Mouse (Mus musculus): ENCODE results near the gene Stard5.

Gene Stard5

DNA sequence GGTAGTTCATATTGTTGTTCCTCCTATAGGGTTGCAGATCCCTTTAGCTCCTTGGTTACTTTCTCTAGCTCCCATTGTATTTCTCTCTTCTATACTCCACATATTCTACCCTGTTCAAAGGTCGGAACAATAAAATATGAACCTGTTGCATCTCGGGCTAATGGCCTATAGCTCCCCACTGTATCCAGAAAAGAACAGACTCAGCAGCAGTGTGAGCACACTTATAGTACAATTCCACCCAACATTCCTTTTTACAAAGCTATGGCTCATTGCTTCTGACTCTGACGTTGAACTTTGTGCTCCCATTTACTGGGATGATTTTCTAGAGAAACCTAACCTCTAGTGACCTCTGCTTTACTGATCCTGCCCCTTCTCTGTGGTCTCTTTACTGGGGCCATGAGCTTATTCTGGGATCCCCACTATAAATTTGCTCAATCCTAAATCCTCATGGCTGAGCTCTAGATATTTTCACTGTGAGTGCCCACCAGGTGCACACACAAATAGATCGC is 34.4 kb downstream of the Stard5 start:
- DNase-seq (ENCODE audit: low spot score) = no peak

DNA sequence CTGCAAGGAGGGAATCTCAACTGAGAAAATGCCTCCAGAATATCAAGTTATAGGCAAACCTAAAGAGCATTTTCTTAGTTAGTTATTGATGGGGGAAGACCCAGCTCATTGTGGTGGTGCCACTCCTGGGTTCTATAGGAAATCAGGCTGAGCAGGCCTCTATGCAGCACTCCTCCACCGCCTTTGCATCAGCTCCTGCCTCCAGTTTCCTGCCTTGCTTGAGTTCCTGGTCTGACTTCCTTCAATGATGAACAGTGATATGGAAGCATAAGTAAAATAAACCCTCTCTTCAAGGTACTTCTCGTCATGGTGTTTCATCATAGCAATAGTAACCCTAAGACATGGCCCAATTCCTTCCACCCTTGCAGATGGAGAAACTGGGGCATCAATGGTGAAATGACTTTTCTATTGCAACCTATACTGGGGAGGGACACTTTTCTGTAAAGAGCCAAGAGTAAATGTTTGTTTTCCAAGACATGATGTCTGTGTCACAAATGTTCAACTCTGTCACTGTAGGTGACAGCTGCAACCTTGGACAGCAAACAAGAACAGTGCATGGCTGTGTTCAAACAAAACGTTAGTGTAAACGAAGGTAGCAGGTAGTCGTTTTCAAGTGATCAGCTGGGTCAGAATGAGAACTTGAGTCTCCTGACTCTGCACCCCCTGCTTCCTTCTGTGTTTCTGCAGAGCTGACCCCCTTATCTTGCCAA is 36.3 kb downstream of the Stard5 start:
- no peak for DNase-seq (ENCODE audit: low spot score)

DNA sequence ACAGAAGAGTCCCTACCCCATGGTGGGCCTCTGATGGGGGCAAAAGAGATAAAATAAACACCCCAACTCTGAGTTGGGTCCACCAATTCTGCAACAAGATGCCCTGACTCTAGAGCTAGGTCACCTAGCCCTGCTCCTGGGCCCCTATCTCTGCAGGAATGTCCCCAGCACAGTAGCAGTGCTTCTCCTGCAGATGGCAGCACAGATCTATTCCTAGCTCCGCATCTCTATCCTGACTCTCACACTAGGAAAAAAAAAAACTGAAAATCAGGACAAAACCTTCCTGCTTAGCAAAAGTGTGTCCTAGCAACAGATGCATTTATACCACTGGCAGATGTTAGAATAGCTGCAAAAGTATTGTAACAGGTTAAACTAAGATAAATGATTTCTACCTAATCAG is 37.0 kb downstream of the Stard5 start:
- peak; percentile 65 for DNase-seq (ENCODE audit: low spot score)

DNA sequence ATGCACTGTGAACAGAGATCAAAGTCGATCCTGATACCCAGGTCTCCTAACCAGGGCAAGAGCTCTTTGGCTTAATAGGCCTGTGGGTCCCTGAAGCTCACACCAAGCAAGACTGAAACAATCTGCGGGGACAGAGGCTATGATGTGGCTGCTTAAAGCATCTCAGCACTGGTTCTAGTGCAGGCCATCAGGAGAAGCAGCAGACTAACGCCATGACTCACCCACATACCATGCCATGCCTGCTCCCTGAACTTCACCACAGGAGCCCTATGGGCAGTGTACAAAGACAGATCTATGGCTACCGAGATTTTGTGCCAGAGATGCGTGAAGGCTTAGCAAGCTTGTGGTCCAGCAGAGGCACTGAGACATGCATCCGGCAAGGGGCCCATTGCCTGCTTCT is 39.8 kb downstream of the Stard5 start:
- DNase-seq (ENCODE audit: low spot score) = no peak

DNA sequence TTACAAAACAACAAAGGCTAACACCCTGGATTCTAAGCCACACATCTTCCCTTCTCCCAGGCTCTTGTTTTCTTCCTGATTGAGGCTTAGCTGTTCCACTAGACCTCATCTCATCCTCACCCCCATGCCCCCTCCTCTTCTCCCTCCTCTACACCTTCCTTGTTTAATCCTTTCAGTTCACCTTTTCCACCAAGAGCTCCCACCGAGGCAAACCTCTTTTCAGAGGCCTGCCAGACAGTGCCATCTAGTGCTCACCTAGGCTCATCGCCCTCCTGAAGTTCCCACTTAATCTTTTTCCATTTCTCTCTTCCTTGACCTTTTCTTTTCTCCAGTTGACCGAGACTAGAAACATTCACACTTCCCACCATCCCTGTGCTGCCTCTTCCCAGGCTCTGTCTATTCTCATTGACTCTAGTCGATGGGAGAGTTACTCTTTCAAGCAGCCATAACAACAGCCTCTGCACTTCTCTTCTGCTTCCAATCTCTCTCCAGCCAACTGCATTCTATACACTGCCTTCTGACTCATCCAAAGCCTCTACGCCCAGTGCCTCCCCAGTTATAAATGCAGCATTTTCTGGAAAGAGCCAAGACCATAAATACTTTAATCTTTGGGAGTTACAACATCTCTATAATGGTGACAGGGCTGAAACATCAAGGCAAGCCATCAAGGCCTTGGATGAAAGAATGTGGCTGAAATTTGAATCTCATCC is 43.9 kb downstream of the Stard5 start:
- peak; percentile 23 for DNase-seq (ENCODE audit: low spot score)

DNA sequence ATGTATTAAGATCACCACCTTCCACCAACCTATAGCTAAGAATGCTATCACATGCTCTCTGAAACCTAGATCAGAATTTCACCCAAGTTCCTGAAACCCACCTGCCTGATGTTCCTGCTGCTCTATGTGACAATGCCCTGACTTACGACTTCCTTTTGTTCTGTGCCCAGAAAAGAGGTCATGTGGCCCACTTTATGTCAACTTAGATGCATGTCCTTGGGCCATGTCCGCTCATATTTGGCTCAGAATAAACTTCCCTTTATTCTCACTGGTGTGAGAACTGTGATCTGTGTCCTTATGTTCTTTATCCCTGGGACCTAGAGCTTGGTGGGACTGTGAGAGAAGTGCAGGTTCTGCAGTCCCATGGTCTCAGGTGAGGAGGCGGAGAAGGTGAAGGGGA is 45.5 kb downstream of the Stard5 start:
- DNase-seq (ENCODE audit: low spot score) = no peak

DNA sequence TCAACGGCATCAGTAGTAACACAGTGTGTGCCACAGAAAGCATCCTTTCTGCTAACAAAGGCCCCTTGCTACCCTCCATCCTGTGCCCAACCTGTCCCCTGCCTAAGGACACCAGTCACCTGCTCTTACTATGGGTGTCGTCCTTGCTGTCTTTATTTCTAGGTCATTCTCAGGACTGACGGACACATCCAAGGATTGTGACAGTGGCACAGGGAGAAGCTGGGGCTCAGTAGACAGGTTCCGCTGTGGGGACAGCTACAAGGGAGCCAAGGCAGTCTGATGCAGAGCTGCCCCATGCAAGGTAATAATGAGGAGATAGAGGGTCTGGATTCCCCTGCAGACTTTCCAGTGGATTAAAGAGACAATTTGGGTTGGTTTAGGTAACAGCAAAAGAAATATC is 46.7 kb downstream of the Stard5 start:
- no peak for DNase-seq (ENCODE audit: low spot score)

DNA sequence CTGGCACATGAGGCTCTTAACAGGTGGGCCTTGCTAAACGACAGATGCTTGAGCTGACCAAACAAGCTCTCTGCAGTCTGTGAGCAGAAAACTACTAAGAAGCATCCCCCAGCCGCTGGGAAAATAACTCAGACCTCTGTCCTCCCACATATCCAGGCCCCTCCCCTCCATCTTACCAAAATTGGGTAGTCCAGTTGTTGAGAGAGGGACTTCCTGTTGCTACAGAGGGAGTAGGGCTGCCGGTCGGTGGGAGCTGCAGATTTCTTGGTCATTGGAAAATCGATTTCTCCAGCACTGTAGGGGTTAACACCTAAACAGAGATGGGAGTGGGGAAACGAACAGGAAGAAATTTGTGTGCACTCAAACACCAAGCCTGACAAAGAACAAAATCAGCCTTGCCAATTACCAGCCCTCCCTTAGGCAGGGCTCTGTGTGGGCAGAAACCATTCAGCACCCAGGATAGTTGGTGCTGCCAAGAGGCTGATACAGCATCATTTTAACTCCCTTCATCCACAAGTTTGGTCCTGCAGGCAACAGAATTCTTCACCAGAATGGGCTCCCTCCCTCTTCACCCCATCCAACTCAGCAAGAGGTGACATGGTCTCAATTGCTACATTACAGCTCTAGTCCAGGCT is 51.0 kb downstream of the Stard5 start:
- DNase-seq (ENCODE audit: low spot score) = no peak

DNA sequence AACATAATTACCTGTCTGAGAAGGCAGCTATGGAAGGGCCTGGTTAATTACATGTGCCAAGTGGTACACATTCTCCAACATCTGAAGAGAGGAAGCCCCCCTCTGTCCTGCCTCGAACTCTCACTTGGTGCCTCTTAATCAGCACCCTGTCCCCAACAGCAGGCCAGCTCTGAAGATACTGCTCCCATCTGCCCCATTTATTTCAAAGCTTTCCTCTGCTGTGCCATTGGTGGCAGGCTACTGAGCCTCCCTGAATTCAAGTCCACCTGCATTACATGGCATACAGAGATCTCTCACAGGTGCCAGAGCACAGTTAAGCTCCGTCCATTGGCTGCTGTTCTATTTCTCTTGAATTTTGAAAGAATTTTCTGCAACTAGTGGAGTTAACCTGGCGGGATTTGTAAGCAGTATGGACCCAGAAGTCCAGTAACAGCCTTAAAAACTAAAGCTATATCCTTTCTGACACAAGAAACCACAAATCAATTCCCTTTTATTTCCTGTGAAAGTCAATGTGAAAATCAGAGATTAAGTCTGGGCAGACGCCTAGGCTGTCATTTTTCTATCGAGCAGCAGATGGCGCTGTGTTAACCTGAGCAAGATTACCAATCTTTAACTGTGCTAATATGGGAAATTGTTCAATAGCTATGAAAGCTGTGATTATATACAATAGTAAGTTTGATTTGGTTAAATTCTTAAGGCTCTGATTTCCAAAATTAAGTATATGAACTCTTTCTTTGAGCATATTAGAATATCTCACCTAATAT is 63.9 kb downstream of the Stard5 start:
- peak; percentile 21 for DNase-seq (ENCODE audit: low spot score)

DNA sequence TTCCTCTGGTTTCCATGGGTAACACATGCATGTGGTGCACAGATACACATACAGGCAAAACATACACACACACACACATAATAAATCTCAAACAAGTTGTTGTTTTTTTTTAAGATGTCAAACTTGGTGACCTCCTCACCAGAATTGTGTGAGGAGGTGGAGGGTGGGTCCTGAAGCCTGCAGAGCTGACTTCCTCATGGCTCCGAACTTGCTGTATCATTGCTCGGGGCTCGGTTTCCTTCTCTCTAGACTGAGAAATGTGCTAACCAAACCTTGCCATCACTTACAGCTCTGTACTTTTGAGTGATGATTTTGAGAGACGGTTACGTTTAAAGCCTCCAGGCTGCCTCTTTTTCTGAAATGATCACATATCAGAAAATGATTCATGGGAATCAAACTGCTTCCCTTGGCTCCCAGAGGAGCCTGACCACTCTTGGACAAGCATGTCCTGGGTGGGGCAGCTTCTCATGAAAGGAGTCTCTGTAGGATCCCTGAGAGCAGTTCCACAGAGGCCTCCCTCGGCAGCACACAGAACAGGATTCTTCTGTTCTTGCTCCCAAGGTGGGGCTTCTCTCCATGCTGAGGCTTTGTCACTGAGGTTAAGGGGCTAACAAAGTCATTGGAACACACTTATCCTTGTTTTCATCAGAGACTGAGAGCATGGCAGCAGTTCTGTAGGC is 67.4 kb downstream of the Stard5 start:
- DNase-seq (ENCODE audit: low spot score) = no peak

Measured in adipocyte (in vitro differentiated cells).